Mouse (Mus musculus) ES-Bruce4 (cell line): ENCODE results near the gene A3galt2. TPM values are rescaled to one million over a fixed set of nuclear protein-coding genes. Genes with fewer than 3 reads are reported as not detected.

Experiments used
- H3K27ac ChIP-seq: 2 replicates; pipeline ENCODE4 v1.5.1; 2012; ENCODE audit warnings: low read length, inconsistent platforms; ENCODE audit not compliant: insufficient read depth
- H3K27me3 ChIP-seq: 2 replicates; pipeline ENCODE4 v1.6.1; 2012; ENCODE audit warnings: mild to moderate bottlenecking, low read length, inconsistent platforms; ENCODE audit not compliant: control insufficient read depth, poor library complexity, insufficient read depth, severe bottlenecking
- H3K36me3 ChIP-seq: 2 replicates; pipeline ENCODE4 v1.6.1; 2012; ENCODE audit warnings: inconsistent platforms, mild to moderate bottlenecking, low read length, moderate library complexity; ENCODE audit not compliant: control insufficient read depth, poor library complexity, insufficient read depth, severe bottlenecking
- H3K4me1 ChIP-seq: one replicate; pipeline ENCODE4 v1.8.1; 2011; ENCODE audit warnings: low read length; ENCODE audit not compliant: control insufficient read depth, insufficient read depth
- H3K4me3 ChIP-seq: 2 replicates; pipeline ENCODE4 v1.5.1; 2011; ENCODE audit warnings: low read depth, mild to moderate bottlenecking, low read length
- H3K9ac ChIP-seq: 2 replicates; pipeline ENCODE4 v1.6.1; 2012; ENCODE audit warnings: low read depth, mild to moderate bottlenecking, inconsistent platforms; ENCODE audit not compliant: poor library complexity, severe bottlenecking
- H3K9me3 ChIP-seq: replicated peaks from 2 replicates; pipeline ENCODE4 v1.6.1; 2012; ENCODE audit warnings: mild to moderate bottlenecking, low read length, inconsistent platforms; ENCODE audit not compliant: control insufficient read depth, poor library complexity, insufficient read depth, severe bottlenecking
- CTCF ChIP-seq: IDR thresholded peaks from one replicate; pipeline ENCODE4 v1.8.1; 2011; ENCODE audit warnings: low read depth, low read length
- EP300 ChIP-seq: IDR thresholded peaks from 2 replicates; pipeline ENCODE4 v1.6.1; 2011; ENCODE audit warnings: low read depth, low read length; ENCODE audit not compliant: insufficient read depth
- POLR2A ChIP-seq: IDR thresholded peaks from one replicate; pipeline ENCODE4 v1.8.1; 2011; ENCODE audit warnings: low read length; ENCODE audit not compliant: insufficient read depth
- polyA plus RNA-seq: library from polyadenylated mRNA; stranded (reverse); fragments of >200 nt; gene quantifications from 2 replicates; pipeline ENCODE4 v1.2.4, GENCODE M21; 2011; ENCODE audit warnings: low read depth; ENCODE audit not compliant: missing spikeins, insufficient read depth, insufficient read length

The A3galt2 gene
- polyA plus RNA-seq, 1 experiment = not detected

DNA sequence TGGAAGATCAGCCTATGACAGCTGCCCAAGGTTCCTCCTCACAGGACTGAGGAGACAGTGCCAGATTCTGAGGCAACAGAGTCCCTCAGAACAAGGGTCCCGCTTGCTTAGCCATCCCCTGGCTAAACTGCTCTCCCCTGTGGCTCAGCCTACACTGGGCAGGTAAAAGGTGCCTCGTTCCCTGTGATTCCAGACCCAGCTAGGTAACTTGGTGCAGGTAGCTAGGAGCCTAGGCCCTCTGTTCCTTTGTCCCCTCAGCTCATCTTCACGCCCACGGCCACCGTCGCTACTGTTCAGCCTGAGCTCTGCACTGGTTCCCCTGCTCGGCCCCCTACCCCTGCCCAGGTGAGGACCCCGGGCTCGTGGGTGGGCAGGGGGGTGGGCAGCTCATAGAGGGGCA, 44.4 kb upstream of the A3galt2 start:
- H3K9ac ChIP-seq = no peak overlapping the region
- TF ChIP-seq CTCF (no peak), POLR2A (no peak), EP300 (no peak)
- H3K4me3 ChIP-seq = no peak overlapping the region
- no peaks in the 10 kb centered on the region for H3K4me1 ChIP-seq
- no peaks in the 10 kb centered on the region for H3K9me3 ChIP-seq
- no peak overlapping the region for H3K27ac ChIP-seq
- no peaks in the 10 kb centered on the region for H3K36me3 ChIP-seq
- no peaks in the 10 kb centered on the region for H3K27me3 ChIP-seq

DNA sequence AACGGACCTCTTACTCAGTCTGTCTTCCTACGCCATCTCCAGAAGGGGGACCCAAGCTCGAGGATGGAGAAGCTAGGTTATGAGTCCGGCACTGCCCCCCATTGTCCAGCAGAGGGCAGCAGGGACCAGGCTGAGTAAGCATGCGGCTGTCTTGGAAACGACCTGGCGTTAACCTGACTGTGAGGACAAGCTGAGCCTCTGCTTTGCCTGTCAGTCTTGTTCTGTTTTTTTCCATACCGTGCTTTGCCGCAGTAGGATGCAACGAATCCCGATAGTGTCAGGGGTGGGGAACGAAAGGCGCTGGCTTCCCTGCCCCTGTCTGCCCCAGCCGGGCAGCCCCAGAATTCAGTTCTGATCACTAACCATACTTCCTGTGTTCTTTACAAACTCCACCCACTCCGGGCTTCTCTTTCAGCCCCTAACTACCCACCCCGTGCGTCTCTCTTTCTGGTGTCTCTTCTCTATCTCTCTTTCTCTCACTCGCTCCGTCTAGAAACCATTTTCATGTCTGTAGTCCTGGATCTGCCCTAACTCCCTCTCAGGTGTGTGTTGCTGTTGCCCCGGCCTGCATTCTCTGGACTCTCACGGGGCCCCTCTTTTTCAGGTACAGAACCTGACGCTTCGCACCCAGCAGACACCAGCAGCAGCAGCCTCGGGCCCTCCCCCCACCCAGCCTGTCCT, 43.6 kb upstream of the A3galt2 start:
- H3K9me3 ChIP-seq = no peaks in the 10 kb centered on the region
- no peaks in the 10 kb centered on the region for H3K27me3 ChIP-seq
- no peak overlapping the region for H3K27ac ChIP-seq
- peak overlapping the region; percentile 22 for H3K9ac ChIP-seq
- peak overlapping the region; percentile 34 for H3K4me3 ChIP-seq
- TF ChIP-seq EP300 (0 out of 2 replicates have a peak, but pooled peaks have one; percentile 30), POLR2A (no peak), CTCF (peak; percentile 99)
- H3K36me3 ChIP-seq = no peaks in the 10 kb centered on the region
- peaks cover 3% of the 10 kb centered on the region for H3K4me1 ChIP-seq

DNA sequence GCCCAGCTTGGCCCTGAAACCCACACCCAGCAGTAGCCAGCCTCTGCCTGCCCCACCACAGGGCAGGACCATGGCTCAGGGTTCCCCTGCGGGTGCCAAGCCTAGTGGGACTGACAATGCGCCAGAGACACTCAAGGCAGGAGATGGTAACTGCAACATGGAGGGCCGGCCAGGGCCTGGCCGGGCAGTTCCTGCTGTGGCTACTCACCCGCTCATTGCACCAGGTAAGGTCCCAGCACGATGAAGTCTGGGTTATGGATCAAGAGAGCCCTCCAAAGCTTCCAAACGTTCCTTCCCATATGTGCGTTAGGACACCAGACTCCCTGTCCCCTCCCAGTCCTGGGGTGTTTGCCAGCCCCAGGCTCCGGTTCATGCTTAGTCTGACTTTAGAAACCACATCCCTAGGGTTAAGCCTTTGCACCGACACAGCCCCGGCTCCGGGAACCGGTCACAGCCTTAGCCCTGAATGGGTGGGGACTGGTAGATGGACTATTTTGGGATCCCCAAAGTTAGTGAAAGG, 43.0 kb upstream of the A3galt2 start:
- Histone ChIP-seq H3K9ac (peak overlapping the region; percentile 22), H3K36me3 (no peaks in the 10 kb centered on the region), H3K27ac (no peak overlapping the region), H3K9me3 (no peaks in the 10 kb centered on the region), H3K27me3 (no peaks in the 10 kb centered on the region), H3K4me1 (peaks cover 3% of the 10 kb centered on the region), H3K4me3 (peak overlapping the region; percentile 34)
- TF ChIP-seq POLR2A (no peak), EP300 (no peak), CTCF (no peak)

DNA sequence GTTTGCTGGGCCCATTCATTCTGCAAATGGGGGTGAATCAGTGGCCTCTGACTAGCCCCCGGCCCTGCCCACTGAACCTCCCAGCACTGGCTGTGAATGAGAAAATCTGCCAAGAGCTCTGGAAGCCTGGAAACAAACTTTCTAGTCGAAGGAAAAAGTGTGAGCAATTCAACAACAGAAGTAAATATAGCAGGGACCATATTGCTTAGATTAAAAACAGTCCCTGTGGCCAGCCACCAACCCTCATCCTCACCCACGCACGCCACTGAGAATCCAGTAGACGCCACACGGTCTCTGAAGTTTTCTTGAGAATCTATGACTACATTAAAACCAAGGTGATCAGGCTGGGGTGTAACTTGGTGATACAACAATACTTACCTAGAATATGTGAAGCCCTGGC, 42.2 kb upstream of the A3galt2 start:
- no peaks in the 10 kb centered on the region for H3K36me3 ChIP-seq
- H3K9me3 ChIP-seq = no peaks in the 10 kb centered on the region
- no peak overlapping the region for H3K27ac ChIP-seq
- no peak overlapping the region for H3K4me3 ChIP-seq
- H3K9ac ChIP-seq = no peak overlapping the region
- H3K4me1 ChIP-seq = peaks cover 3% of the 10 kb centered on the region
- TF ChIP-seq EP300 (no peak), POLR2A (no peak), CTCF (no peak)
- H3K27me3 ChIP-seq = no peaks in the 10 kb centered on the region

DNA sequence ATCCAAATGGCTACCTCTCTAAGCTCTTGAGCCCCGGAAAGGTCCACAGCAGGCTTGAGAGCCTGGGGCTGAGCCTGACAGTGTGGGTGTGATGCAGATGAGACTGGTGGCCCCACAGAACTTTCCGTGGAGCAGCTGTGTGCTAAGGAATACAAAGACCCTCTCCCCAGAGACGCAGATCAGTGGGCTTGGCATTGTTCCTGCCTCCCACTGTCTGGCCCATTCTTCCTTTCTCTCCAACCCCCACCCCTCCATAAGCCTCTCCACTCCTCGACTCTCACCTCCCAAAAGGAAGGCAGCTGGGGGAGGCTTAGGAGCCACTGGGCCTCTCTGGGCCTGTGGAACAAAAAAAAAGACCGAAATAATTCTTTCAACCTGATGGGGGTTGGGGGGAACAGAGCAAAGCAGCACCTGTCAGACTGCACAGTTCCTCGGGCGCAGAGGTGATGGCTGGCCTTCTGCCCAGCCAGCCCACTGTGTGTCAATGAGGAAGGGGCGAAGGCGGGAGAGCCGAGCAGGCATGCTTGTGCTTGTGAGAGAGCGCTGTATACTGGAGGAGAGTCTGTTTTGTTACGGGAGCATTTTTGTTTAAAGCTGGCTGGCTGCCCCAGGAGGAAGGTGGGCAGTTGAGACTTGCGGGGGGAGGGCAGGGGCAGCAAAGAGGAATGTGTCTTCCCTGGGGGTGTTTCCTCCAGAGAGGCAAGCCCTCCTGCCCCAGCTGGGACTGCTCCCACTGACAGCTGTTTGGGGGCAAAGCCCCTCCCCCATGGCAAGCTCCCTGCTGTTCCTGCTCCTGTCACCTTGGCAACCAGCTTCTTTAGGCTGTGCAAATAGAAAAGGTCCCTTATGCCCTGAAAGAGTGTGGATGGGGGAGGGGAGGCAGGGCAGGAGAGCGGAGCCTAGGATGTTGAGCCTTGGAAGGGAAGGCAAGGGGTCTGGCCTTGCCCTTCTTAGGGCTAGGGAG, 39.6 kb upstream of the A3galt2 start:
- Histone ChIP-seq H3K4me1 (peaks cover 3% of the 10 kb centered on the region), H3K9ac (0 out of 2 replicates have a peak overlapping the region, but pooled peaks have one; percentile 9)

More for the DNA sequence above, 39.6 kb upstream of the A3galt2 start:
- Histone ChIP-seq H3K9me3 (no peaks in the 10 kb centered on the region), H3K27me3 (no peaks in the 10 kb centered on the region), H3K27ac (peak overlapping the region; percentile 28), H3K4me3 (no peak overlapping the region), H3K36me3 (no peaks in the 10 kb centered on the region)
- TF ChIP-seq POLR2A = no peak
- no peak for TF ChIP-seq CTCF
- peak; percentile 83; the same call in 1 of the 2 replicates for TF ChIP-seq EP300
